Mouse (Mus musculus) B cell, adult 67 days (primary cell): ENCODE measurements around the gene Magea6. TPM values are rescaled to one million over a fixed set of nuclear protein-coding genes. Genes with fewer than 3 reads are reported as not detected.

Experiments used
- total RNA-seq, 2 experiments: library from RNA; stranded (reverse); gene quantifications; 4 replicates each; pipeline ENCODE4 v1.2.4; 2023

The Magea6 gene
- total RNA-seq, result not detected

DNA sequence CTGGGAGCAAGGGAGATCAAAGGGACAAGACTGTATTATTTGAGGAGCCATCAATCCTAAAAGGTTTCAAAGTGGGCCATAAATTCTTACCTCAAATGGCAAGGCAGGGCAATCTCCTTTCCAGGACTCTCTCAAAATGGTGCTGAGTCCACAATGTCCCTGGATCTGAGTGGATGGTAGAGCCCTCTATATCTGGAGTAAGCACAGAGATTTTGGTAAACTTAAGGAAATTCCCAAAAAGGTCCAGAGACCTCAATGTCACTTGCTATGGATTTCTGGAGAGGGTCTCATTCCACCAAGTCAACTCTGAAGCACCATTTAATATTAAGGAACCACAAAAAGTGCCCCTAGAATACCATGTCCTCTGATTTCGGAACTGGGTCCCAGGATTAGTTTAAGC is at the start of gene Magea6:
TSS of gene Magea6 (minus strand) at position 101 of the 400 bp plus-strand sequence.

GRCm38 (mm10) chrX:154949405-154949804 is 13.6 kb upstream of the Magea6 start, which contains the start of gene Magea3:
TSS of gene Magea3 (minus strand) at chrX:154949505.

GRCm38 (mm10) chrX:154890167-154890566 is 45.6 kb downstream of the Magea6 start, which contains the start of gene Cldn34b1:
TSS of gene Cldn34b1 (minus strand) at chrX:154890267.

Other genes with a start within 250 kb of the Magea6 start
- not detected for gene Cldn34b1, start 45.7 kb downstream of the Magea6 start, total RNA-seq
- gene Magea3, start 13.5 kb upstream of the Magea6 start, total RNA-seq, result not detected
- gene Magea8, start 59.9 kb upstream of the Magea6 start, total RNA-seq, result not detected
- gene Magea5, start 127.2 kb upstream of the Magea6 start, total RNA-seq, result not detected
- gene Magea1, start 153.8 kb upstream of the Magea6 start, total RNA-seq, result not detected
- not detected for gene Magea2, start 157.7 kb upstream of the Magea6 start, total RNA-seq
- gene Cldn34b2, start 192.4 kb upstream of the Magea6 start, total RNA-seq, result not detected